Mouse (Mus musculus): Measurements from ENCODE around the gene Fabp3.

Fabp3 gene

DNA sequence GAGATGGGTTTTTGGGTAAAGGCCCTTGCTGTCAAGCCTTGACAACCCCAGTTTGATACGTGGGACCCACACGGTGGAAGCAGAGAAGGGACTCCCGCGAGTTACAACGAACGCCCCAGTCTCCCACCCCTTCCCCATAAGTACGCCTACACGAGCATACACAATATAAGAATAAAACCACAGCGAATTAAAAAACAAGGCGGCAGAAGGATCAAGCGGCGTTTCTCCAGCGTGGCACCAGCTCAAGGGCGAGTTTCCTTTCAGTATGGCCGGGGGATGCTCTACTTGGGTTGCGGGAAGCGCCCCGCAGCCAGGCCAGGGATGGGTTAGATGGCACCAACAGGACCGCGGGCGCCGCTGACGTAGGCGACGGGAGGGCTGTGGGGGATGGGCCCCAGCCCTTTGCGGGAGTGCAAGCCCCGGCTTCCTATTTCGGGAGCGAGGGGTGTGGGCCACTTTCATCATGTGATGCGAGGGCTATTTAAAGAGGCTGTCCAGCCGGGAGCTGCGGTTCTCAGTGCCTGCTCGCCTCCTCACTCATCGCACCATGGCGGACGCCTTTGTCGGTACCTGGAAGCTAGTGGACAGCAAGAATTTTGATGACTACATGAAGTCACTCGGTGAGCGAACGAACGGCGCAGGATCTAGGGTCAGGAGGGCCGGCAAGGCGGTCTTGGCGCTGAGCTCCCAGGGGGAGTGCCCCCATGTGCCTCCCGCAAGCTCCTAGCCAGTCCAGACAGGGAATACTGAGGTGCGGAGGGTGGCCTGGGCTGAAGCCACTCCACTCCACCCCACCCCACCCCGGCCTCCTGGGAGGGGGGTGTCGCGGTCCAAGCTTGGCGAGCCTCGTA lies at the start of gene Fabp3, which contains the start of gene Gm10570:
Gene Fabp3 (plus strand): TSS at position 365 of the 851 bp plus-strand sequence.
Gene Gm10570 (minus strand): TSS at position 444 of the 851 bp plus-strand sequence.
- DNase-seq (ENCODE audit: low read depth, low spot score), result peak; percentile 87

DNA sequence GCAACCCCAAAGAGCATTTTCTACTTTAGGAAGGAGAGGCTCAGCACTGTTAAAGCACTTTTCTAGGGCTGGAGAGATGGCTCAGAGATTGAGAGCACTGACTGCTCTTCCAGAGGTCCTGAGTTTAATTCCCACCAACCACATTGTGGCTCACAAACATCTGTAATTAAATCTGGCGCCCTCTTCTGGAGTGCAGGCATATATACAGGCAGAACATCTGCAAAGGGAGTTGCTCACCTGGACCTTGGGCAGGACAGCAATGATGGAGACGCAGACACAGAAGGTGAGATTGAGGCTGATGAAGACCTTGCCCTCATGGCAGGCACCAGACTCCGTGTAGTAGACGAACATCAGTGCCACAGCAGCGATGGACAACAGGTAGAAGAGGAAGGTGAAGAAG lies 48.0 kb upstream of the Fabp3 start:
- DNase-seq (ENCODE audit: low read depth, low spot score), result no peak

DNA sequence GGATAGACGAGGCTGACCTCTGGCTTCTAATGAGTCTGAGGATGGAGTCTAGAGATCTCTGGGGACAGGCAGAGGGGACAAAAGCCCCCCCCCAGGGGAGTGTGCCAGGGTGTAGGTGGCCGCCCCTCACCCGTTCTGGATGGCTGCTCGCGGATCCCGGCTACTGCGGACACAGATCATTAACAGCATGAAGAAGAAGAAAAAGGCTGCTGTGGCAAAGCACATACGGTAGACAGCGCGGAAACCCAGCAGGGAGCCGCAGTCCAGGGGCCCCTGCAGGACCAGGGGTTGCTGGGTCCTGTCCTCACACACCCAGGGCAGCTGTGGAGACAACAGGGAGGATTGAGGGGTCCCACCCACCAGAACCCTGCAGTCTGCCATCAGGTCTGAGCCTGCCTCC lies 44.3 kb upstream of the Fabp3 start:
- DNase-seq (ENCODE audit: low read depth, low spot score), result no peak

DNA sequence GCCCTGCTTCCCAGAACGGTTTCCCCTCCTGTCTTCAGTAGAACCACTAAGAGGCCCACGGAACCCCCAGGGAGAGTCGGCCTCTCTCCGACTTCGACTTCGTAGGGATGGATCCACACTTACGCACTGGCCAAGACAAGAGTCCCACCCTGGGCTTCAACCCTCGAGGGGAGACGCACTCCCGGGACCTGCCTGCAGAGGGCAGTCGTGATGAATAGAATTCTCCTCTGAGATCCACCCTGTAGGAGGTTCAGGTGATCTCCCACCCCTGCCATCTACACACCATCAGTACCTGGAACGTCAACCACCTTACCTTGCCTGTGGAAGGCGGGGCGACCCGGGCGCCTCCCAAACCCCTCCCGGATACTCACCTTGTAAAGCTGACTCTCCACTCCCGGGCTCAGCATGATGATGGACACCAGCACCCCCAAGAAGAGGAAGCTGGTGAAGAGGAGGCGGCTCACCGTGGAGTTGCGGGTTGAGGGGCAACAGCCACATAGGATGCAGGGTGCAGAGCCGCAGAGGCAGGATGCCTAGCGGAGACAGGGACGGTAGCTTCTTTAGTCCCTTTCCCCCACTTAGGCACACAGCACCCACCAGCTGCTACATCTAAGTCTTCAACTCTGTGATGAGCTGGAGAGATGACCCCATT lies 43.6 kb upstream of the Fabp3 start:
- DNase-seq (ENCODE audit: low read depth, low spot score), result no peak

DNA sequence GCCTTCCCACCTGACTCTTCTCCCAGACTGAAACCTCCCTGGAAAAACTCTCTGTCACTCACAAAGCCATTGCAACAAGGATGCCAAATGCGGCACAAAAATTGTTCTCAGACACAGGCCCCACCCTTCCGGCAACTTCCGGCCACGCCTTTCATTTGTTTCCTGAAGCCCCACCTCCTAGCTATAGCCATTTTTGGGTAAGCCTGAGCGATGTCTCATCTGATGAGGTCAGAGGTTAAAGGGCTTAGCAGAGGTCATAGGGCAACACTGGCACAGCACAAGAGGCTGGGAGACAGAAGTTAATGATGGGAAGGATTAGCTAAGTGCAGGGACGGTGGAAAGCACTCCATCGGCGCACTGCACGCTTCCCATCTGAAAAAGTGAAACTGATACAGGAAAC lies 41.8 kb upstream of the Fabp3 start:
- DNase-seq (ENCODE audit: low read depth, low spot score), result no peak

DNA sequence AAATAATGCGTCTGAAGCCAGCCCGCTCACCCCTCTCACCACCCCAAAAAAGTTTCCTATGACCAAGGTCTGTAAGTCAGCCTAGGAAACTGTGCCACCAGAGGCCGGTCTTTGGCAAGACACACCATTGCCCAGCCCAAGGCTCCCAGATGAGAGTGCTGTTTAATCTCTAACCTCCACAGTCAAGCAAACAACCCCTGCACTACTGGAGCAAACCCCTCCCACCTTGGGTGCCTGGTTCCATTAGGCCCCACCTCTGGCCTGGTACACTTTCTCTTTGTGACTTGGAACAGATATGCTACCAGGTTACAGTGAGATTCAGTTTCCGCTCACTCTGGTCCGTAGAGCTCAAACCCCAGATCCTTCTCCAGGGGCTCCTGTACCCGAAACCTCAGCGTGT lies 41.3 kb upstream of the Fabp3 start:
- no peak for DNase-seq (ENCODE audit: low read depth, low spot score)

DNA sequence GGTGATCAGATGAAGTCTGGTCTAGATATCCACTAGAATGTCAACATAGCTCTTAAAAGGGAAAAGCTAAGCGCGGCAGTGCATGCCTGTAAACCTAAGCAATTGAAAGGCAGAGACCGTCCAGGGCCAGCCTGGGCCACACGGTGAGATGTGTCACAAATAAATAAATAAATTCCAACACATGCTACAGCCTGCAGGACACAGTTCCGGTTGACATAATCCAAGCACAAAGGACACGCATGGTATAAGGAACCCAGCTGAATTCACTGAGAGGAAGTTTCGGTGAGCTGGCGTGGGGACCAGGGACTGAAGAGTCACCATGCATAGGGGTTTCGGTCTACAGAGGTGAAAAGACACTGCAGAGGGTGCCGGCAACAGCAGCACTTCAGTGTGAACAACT lies 39.7 kb upstream of the Fabp3 start:
- no peak for DNase-seq (ENCODE audit: low read depth, low spot score)

DNA sequence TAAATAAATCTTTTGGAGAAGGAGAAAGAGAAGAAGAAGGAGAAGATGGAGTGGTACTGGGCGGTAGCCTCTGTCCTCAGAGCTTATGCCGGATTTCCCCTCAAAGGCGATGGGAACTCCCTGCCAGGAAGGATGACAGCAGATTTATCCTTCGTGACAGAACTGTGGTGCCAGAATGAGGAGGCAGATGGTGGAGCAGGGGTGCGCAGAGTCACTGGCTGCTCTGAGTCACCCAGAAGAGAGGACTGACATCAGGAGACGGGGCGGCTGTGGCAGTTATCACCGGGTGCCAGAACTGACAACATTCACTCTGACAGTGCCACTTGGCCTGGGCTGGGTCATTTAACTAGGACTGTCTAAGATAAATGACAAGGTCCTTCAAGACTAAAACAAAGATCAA lies 38.3 kb upstream of the Fabp3 start:
- no peak for DNase-seq (ENCODE audit: low read depth, low spot score)

DNA sequence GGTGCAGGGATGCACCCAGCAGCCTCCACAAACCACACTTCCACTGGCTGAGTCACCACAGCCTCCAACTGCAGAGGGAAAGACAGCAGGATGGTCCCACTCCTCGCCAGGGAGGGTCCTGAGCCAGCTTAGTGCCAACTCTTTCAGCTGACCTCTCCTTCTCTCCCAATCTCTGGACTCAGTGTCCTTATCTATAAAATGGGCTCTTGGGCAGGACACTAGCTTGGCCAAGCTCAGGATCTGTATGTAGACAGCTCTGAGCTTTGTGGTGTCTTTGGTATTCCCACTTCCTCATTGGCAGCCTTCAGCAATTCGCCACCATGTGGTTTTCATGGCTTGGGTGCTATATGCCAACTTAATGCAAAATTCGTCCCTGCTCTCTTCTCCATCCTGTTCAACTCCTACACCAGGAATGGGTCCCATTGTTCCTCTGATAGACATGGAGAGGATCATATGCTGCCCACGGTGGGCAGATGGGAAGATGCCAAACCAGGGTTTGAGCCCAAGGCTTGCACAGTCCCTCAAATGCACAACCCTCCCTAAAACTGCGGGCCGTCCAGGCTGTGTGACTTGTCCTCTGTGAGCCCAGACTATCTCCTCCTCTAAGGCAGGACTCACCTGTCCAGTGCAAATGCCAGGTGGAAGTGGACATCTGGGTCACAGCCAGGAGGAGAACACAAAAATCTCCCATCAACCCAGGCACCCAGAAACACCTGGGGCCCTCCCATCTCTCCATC lies 37.6 kb upstream of the Fabp3 start:
- no peak for DNase-seq (ENCODE audit: low read depth, low spot score)

DNA sequence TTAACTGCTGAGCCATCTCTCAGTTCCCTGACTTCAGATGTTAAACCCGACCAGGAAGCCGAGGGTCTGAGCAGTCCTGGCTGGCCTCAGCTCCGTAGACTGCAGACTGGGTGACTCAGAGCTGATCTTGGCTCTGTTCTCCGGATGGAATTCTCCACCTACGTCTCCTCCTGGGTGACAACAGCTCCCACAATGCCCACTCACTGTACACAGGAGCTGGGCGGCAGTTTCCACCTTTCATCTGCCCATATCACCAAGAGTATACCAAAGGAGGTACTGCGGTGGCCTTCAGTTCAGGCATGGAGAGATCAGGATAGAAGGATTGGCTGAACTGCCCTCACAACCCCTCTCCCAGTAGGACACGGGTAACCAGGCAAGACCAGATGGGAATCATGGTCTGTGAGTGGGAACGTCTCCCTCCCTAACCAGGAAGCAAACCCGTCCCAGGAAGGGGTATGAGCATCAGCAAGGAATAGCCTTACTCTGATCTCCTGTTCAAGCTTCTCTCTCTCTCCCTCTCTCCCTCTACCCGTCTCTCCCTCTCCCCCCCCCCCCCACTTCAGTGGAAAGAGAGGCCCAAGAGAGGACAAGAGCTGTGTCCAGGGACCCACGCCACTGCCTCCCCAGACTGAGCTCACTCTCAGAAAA lies 34.6 kb upstream of the Fabp3 start:
- DNase-seq (ENCODE audit: low read depth, low spot score), result no peak

DNA sequence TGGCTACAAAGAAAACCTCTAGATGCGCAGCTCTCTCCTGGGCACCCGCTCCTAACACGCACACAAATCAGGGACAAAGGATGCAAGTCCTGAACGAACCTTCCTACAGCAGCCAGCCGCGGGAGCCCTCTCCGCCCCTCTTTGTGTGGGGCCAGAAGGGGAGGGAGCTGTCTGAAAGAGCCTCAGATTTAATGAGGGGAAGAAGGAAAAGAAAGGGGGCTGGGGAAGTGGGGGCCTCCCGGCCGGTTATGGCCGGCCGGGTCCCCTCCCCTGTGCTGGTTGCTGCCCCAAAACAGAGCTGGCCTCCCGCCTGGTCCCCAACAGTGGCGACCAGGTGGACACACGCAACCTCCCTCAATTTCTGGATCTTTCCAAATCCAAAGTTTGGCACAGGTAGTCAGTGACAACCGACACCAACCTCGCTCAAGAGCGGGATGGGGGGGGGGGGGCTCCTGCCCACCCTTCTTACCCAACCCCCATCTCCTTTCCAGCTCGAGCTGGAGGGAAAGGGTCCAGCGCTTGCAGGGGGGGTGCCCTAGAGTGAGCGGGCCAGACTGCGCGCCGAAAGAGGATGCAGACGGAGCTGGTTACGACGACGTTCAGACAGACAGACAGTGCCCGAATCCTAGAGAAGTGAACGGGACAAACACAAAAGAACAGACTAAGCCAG lies 33.9 kb upstream of the Fabp3 start:
- no peak for DNase-seq (ENCODE audit: low read depth, low spot score)

DNA sequence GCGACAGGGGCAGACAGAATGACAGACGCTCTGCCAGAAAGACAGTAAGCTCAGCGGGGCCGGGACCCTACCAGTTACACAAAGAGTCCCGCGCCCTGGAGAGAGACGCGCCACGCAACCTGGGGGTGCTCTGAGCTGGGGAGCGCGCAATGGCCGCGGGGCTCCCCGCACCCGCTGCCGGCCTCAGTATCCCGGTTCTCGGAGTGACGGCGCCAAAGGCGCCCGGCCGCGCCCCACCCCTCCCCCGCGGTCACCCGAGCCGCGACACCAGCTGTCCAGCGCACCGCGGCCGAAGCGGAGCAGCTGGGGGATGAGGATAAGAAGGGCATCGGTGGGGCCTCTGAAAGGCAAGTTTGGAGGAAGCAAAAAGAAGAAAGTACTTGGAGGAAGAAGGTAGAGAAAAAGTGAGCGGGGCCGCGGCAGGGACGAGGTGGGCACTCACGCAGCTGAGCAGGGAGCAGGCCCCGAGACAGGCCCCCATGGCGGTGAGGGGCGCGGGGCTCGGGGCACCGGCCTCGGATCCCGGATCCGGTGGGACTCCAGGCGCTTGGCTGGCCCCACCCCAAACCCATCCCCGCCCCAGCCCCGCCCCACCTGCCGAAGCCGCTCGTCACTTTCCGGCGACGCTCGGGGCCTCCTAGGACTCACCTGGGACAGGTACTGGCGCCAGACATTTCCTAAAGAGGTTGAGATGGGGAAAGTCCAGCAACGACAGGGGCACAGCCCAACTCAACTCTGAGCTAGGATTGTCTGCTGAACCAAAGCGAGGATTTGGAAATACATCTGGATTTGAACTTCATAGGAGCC lies 33.2 kb upstream of the Fabp3 start:
- DNase-seq (ENCODE audit: low read depth, low spot score), result peak; percentile 47

DNA sequence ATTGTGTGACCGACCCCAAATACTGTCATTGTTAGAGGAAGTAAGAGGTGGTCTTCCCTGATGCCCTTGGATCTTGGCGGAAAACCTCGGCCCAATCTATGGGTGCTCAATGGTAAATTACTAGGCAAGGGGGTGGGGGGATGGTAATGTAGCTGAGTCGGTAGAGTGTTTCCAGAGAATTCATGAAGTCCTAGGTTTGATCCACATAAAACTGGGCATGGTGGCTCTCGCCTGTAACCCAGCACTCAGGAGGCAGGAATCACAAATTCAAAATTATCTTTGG lies 32.6 kb upstream of the Fabp3 start:
- DNase-seq (ENCODE audit: low read depth, low spot score), result no peak

DNA sequence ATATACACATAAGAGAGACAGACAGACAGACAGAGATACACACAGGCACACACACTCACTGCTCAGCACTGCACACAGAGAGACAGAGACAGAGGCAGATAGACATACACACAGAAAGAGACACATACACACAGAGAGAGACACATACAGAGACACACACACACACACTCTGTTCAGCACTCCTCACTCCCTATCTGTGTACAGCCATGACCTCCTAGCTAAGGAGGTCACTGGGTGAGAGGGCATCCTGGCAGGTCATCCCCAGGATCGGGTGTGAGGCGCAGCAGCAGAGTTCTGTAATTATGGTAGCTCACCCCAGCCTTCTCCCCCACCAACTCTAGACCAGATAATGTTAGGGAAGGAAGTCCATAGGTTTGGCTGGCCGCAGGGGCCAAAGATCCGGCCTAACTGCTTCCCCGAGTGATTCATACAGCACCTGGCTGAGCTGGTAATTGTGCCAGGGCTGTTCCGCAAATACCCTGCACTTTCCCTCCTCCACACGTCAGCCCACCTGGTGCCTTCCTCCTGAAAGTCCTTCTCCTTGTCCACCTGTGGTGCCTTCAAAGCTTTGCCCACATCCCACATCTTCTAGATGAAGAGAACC lies 31.7 kb upstream of the Fabp3 start:
- DNase-seq (ENCODE audit: low read depth, low spot score), result no peak

DNA sequence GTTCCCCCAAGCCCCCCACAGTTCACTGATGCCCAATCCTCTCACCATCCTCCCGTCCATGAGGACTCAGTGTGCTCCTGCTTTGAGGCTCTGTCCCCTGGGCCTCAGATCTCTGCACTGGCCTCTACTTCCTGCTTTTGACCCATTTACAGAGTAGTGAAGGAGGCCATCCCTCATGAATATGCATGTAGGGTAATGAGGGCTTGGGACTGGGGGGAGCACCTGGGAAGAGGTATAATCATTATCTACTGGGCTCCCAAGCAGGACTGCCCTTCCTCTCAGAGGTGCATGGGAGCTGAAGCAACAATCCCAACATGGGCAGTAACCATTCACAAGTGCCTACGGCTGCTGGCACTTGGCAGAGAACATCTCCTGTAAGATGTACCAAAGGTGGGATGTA lies 29.3 kb upstream of the Fabp3 start, which contains the start of gene Serinc2:
Gene Serinc2 (minus strand): TSS at position 101 of the 400 bp plus-strand sequence.
- DNase-seq (ENCODE audit: low read depth, low spot score), result no peak

DNA sequence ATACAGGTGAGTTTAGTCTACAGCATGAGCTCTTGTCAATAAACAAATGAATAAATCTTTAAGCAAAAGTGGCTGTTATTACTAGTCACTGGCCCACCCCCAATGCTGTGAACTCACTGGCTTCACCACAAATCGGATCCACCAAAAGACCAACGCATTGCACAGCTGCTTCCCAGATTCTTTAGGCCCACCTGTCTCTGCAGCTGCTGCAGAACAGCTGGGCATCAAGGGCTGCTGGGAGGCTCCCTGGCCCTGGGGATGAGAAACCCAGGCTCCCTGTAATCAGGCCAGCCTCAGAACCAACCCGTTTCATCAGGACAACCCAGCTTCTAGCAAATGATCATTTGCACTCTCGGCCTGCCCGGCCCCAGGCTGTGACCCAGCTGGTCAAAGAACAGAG lies 25.5 kb upstream of the Fabp3 start:
- DNase-seq (ENCODE audit: low read depth, low spot score), result no peak

DNA sequence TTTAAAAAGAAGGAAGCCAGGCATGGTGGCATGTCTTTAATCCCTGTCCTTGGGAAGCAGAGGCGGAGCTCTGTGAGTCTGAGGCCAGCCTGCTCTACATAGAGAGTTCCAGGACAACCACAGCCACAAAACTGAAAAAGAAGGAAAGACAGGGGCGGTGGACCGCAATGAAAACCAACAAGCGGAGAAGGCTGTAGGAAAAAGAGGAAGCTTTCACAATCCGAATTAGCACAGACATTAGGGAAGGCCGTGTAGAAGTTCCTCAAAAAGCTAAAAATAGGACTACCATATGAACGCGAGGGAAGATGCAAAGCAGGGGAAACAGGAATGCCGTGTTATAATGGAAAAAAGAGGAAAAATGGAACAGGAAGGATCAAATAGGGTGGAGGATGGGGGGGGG lies 24.6 kb upstream of the Fabp3 start:
- DNase-seq (ENCODE audit: low read depth, low spot score), result no peak

DNA sequence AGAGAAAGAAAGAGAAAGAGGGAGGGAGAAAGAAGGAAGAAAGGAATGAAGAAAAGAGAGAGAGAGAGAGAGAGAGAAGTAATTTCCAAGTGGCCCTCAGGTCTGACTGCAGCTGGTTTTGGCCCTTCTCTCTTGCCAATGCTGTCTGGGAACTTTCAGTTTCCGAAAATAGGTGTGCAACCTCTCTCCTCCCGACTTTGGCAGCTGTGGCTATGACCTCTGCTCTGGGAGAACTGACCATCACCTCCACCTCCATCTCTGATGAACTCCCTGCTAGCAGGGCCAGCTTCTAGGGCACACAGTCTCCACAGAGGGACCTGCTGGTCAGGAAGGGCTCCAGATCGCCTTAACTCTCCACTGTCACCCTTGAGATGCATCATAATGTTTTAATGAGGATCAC lies 21.9 kb upstream of the Fabp3 start:
- peak; percentile 58 for DNase-seq (ENCODE audit: low read depth, low spot score)

DNA sequence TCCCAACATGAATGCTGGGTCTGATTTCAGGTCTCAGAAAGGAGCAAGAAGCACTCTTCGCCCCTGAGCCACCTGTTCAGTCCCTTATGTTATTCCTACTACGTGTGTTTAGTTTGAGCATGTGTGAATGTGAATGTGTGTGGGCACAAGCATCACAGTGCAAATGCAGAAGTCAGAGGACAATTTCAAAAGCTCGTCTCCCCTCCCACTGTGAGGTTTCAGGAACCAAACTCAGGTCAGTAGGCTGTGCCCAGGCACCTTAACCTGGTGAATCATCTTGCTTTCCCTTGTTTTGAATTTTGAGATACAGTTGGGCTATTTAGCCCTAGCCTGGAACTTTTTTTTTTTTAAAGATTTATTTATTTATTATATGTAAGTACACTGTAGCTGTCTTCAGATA lies 18.6 kb upstream of the Fabp3 start:
- DNase-seq (ENCODE audit: low read depth, low spot score), result no peak

DNA sequence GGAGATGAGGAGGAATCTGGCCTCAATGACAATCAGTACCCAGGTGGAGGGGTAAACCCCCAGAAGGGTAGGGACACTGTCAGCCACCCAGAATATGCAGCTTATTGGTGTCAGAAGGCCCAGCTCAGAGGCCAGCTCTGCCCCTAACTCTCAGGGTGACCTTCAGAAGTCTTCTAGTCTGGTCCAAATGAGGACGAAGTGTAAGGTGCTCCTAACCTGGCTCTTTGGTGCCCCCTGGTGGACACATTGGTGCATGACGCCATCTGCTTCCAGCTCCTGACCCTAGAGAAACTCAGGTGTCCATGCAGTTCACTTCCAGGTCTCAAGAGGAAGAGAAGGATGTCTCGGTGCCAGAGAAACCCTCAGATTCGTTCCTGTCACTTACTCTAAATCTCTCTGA lies 16.1 kb upstream of the Fabp3 start:
- peak; percentile 78 for DNase-seq (ENCODE audit: low read depth, low spot score)

Data from skeletal muscle tissue, adult 2 months (tissue).